Mouse (Mus musculus) hindbrain, embryonic 11.5 days (tissue): Measurements from ENCODE around the gene Vsig8. TPM values are rescaled to one million over a fixed set of nuclear protein-coding genes. Genes with fewer than 3 reads are reported as not detected.

Experiments used
- ATAC-seq: fragments of 200-750 bp; cut with Nextera tagmentation; 2 replicates; pipeline ENCODE4 v1.8.0; 2017; ENCODE audit warnings: mild to moderate bottlenecking, moderate TSS enrichment, moderate library complexity; ENCODE audit not compliant: low FRiP score
- DNase-seq: peaks from one replicate; pipeline ENCODE4 v3.0.0-alpha.2; 2015; ENCODE audit warnings: low spot score
- H3K27ac ChIP-seq: fragments of 300-500 bp; sonication (generic); 2 replicates; pipeline ENCODE4 v1.5.1; 2014; ENCODE audit warnings: mild to moderate bottlenecking, low read depth, low read length
- H3K27me3 ChIP-seq: fragments of 300-500 bp; sonication (generic); 2 replicates; pipeline ENCODE4 v1.6.1; 2014; ENCODE audit warnings: mild to moderate bottlenecking, low read length, moderate library complexity, mixed read lengths; ENCODE audit not compliant: control insufficient read depth, insufficient read depth
- H3K36me3 ChIP-seq: fragments of 300-500 bp; sonication (generic); 2 replicates; pipeline ENCODE4 v1.6.1; 2014; ENCODE audit warnings: mild to moderate bottlenecking, low read length, moderate library complexity, mixed read lengths; ENCODE audit not compliant: control insufficient read depth, insufficient read depth
- H3K4me1 ChIP-seq: fragments of 300-500 bp; sonication (generic); replicated peaks from 2 replicates; pipeline ENCODE4 v1.6.1; 2014; ENCODE audit warnings: low read length, mixed read lengths; ENCODE audit not compliant: control insufficient read depth, insufficient read depth
- H3K4me2 ChIP-seq: fragments of 300-500 bp; sonication (generic); replicated peaks from 2 replicates; pipeline ENCODE4 v1.6.1; 2014; ENCODE audit warnings: mild to moderate bottlenecking, low read depth, low read length
- H3K4me3 ChIP-seq: fragments of 300-500 bp; sonication (generic); 2 replicates; pipeline ENCODE4 v1.5.1; 2014; ENCODE audit warnings: low read depth, low read length
- H3K9ac ChIP-seq: fragments of 300-500 bp; sonication (generic); 2 replicates; pipeline ENCODE4 v1.6.1; 2014; ENCODE audit warnings: low read depth, low read length
- H3K9me3 ChIP-seq: fragments of 300-500 bp; sonication (generic); 2 replicates; pipeline ENCODE4 v1.6.1; 2016; ENCODE audit warnings: low read length; ENCODE audit not compliant: control insufficient read depth
- WGBS: fragments of 180-500 bp; shearing (Covaris S2); extraction: QIAGEN DNeasy Blood & Tissue Kit; methylation state at CpG from one replicate; pipeline ENCODE4 v1.1.7; 2014; 5-methylcytosine and 5-hydroxymethylcytosine counted together
- polyA plus RNA-seq: library from polyadenylated mRNA; unstranded; fragments of >200 nt; fragmentation: Nextera tagmentation; extraction: Ambion mirVana; gene quantifications from 2 replicates; pipeline ENCODE4 v1.2.1, GENCODE M21; 2014

The Vsig8 gene
- polyA plus RNA-seq, 1 experiment from 2014 or later, result not detected

DNA sequence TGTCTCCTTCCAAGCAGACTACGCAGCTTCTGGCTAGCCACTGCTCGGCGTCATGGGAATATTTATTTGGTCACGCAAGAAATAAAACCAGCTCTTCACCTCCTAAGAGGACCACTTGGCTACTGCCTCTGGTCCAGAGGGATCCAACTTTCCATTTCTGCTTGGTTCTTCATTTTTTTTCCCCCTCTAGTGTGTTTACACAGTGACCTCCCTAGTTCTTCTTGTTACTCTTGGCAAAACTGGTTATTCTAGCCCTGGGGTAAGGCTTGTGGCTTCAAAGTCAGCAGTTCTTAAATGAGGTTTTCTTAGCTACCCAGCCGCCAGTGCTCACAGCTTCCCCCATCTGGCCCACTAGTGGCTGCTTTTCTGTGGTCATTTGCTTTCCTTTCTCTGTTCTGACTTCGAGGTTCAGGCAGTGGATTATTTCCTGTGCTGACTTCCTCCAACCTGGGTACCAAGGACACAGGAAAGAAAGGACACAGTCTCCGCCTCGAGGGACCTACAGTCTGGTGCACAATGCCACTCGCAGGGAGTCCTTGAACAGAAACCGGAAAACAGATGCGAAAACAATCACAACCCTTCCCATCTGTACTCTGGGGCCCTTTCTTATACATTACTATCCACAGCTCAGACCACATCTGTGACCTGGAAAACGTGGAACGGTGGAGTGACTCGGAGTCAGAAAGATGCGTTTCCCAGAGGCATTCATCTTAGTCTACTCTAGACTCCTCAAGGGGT lies 30.5 kb upstream of the Vsig8 start:
- no peaks in the 10 kb centered on the region; the same call in 1 of the 2 replicates for H3K4me1 ChIP-seq
- no peaks in the 10 kb centered on the region for H3K27me3 ChIP-seq
- H3K9ac ChIP-seq, result no peak overlapping the region
- ATAC-seq, result no peak
- peak; percentile 47 for DNase-seq
- H3K4me2 ChIP-seq, result no peak overlapping the region
- no peaks in the 10 kb centered on the region for H3K36me3 ChIP-seq
- H3K9me3 ChIP-seq, result no peaks in the 10 kb centered on the region
- H3K4me3 ChIP-seq, result no peak overlapping the region
- WGBS, result 48% methylated on average over 15 of the region's 15 CpGs
- no peak overlapping the region for H3K27ac ChIP-seq

DNA sequence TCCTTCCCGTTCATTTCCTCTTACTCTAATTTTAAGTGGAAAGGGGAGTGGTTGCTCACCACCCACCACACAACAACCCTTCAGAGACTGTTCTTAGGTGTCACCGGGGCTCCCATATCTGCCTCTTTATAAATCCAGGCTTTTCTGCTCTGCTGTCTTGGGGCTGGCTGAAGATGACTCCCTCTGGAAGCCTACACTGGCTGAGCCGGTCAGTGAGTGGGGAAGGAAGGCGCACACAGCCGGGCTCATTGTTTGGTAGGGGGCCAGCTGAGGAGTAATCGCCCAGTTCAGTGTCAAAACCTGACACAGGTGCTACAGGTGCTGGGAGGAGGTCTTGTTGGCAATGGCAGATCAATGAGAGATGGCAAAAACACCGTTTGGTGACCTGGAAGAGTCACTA lies 29.8 kb upstream of the Vsig8 start:
- WGBS, result 64% methylated on average over 7 of the region's 7 CpGs
- Histone ChIP-seq H3K9me3 (no peaks in the 10 kb centered on the region), H3K27me3 (no peaks in the 10 kb centered on the region), H3K36me3 (no peaks in the 10 kb centered on the region), H3K27ac (no peak overlapping the region), H3K4me2 (no peak overlapping the region), H3K9ac (no peak overlapping the region), H3K4me1 (no peaks in the 10 kb centered on the region; the same call in 1 of the 2 replicates), H3K4me3 (no peak overlapping the region)
- DNase-seq (no peak), ATAC-seq (no peak)

GRCm38 (mm10) chr1:172526380-172527081 lies 29.2 kb upstream of the Vsig8 start:
- ATAC-seq (no peak), DNase-seq (no peak)
- Histone ChIP-seq H3K36me3 (no peaks in the 10 kb centered on the region), H3K9ac (no peak overlapping the region), H3K4me2 (no peak overlapping the region), H3K27ac (no peak overlapping the region), H3K4me3 (no peak overlapping the region), H3K27me3 (no peaks in the 10 kb centered on the region), H3K9me3 (no peaks in the 10 kb centered on the region), H3K4me1 (no peaks in the 10 kb centered on the region)
- 81% methylated on average over 23 of the region's 23 CpGs for WGBS

GRCm38 (mm10) chr1:172527431-172527830 lies 28.3 kb upstream of the Vsig8 start:
- no peak for ATAC-seq

GRCm38 (mm10) chr1:172528701-172529100 lies 27.0 kb upstream of the Vsig8 start:
- peak; percentile 91 for DNase-seq
- ATAC-seq, result peak; percentile 69
- no peak overlapping the region for H3K9ac ChIP-seq
- H3K4me1 ChIP-seq, result no peaks in the 10 kb centered on the region
- H3K27ac ChIP-seq, result no peak overlapping the region
- 6% methylated on average over 7 of the region's 7 CpGs for WGBS
- H3K4me2 ChIP-seq, result no peak overlapping the region
- H3K9me3 ChIP-seq, result no peaks in the 10 kb centered on the region
- H3K27me3 ChIP-seq, result no peaks in the 10 kb centered on the region
- H3K4me3 ChIP-seq, result no peak overlapping the region
- H3K36me3 ChIP-seq, result no peaks in the 10 kb centered on the region

More at GRCm38 (mm10) chr1:172527431-172527830, 28.3 kb upstream of the Vsig8 start:
- WGBS, result 95% methylated on average over 10 of the region's 10 CpGs
- Histone ChIP-seq H3K9me3 (no peaks in the 10 kb centered on the region), H3K27me3 (no peaks in the 10 kb centered on the region), H3K4me3 (no peak overlapping the region), H3K36me3 (no peaks in the 10 kb centered on the region), H3K27ac (no peak overlapping the region), H3K4me1 (no peaks in the 10 kb centered on the region), H3K4me2 (no peak overlapping the region), H3K9ac (no peak overlapping the region)
- no peak for DNase-seq

DNA sequence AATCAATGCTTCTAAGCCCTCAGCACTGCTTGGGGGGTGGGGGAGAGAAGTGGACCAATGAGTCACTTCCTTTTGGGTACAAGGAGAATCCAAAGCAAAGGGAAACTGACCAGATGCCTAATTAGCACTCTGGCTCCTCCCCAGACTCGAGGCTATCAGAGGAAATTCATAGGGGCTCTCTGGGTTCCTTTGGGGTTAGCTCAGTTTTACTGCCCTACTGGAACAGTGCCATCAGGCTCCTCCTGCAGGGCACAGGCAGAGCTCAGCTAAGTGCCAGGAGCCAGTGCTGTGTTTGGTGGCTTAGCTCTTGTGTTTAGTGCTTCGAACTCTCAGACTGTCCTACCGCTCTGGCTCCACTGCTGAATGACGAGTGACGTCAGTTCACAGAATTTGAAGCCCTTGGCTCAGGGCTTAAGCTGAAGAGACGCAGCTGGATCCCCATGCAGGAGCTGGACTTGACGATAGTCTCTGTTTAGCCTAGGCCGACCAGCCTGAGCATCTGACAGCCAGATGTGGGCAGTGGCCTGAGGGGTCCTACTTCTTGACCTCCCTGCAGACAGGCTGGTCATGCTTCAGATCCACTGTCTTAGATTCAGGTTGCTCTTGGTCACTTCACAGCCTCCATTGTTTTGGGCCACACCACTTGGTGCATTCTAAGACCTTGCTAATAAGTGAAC lies 25.1 kb upstream of the Vsig8 start:
- Histone ChIP-seq H3K9ac (no peak overlapping the region), H3K27ac (no peak overlapping the region), H3K4me1 (no peaks in the 10 kb centered on the region), H3K36me3 (no peaks in the 10 kb centered on the region), H3K4me3 (no peak overlapping the region), H3K27me3 (no peaks in the 10 kb centered on the region), H3K9me3 (no peaks in the 10 kb centered on the region), H3K4me2 (no peak overlapping the region)
- ATAC-seq (0 out of 2 replicates have a peak, but pooled peaks have one; percentile 10), DNase-seq (no peak)
- WGBS, result 27% methylated on average over 8 of the region's 8 CpGs

DNA sequence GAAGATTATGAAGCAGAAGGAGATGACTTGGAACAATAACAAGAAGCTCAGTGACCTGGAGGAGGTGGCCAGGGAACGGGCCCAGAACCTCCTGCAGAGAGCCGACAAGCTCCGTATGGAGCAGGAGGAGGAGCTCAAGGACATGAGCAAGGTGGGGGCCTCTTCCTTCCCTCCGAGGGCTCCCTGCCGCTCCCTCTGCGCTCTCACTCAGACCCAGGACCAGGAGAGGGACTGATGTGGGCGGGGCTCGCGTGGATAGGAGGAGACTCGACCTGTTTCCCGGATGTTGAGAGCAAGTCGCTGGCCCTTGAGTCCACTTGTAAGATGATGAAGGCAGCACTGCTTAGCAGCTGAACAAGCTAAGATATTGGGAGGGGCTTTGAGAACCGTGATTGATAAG lies 23.2 kb upstream of the Vsig8 start:
- Histone ChIP-seq H3K4me2 (peak overlapping the region; percentile 27), H3K27me3 (no peaks in the 10 kb centered on the region), H3K36me3 (no peaks in the 10 kb centered on the region), H3K4me3 (peak overlapping the region; percentile 3; the same call in 1 of the 2 replicates), H3K4me1 (no peaks in the 10 kb centered on the region), H3K9me3 (no peaks in the 10 kb centered on the region), H3K27ac (no peak overlapping the region), H3K9ac (no peak overlapping the region)
- DNase-seq (peak; percentile 69), ATAC-seq (peak; percentile 67)
- 4% methylated on average over 12 of the region's 13 CpGs for WGBS

DNA sequence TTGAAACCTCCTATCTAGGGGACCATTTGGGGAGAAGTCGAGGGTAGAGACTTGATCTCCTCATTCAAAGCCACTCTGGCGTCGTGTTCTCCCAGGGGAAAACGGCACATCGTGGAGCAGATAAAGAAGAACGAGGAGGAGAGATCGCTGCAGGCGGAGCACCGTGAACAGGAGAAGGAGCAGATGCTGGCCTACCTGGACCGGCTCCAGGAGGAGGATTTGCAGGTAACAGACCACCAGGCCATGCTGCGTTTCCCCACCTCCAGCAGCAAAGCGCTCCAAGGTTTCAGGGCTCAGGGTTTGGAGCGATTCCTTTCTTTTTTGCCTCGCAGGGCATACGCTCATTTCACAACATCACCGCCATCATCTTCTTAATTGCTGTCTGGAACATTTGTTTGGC lies 20.6 kb upstream of the Vsig8 start:
- WGBS, result 80% methylated on average over 16 of the region's 16 CpGs

More for the DNA sequence above, 20.6 kb upstream of the Vsig8 start:
- Histone ChIP-seq H3K4me2 (no peak overlapping the region), H3K27ac (no peak overlapping the region), H3K9me3 (no peaks in the 10 kb centered on the region), H3K9ac (no peak overlapping the region), H3K27me3 (no peaks in the 10 kb centered on the region), H3K4me1 (no peaks in the 10 kb centered on the region), H3K36me3 (no peaks in the 10 kb centered on the region), H3K4me3 (no peak overlapping the region)
- DNase-seq (no peak), ATAC-seq (no peak)
